Mouse (Mus musculus): ENCODE measurements around the gene Ncstn. TPM values are rescaled to one million over a fixed set of nuclear protein-coding genes. Genes with fewer than 3 reads are reported as not detected.

Ncstn gene
- polyA plus RNA-seq, 1 experiment from 2014 or later, result 85.6 TPM

GRCm38 (mm10) chr1:172099325-172100033 is 16.9 kb upstream of the Ncstn start:
- no peak overlapping the region for H3K4me3 ChIP-seq (ENCODE audit: low read depth, low read length)
- no peak for DNase-seq (ENCODE audit: low spot score)
- no peak for ATAC-seq (replicated peaks; ENCODE audit: insufficient number of reproducible peaks, low FRiP score, low TSS enrichment, low read depth)
- H3K27me3 ChIP-seq (ENCODE audit: control insufficient read depth, insufficient read depth, low read length), result no peaks in the 10 kb centered on the region
- H3K4me2 ChIP-seq (ENCODE audit: low read depth, low read length), result no peak overlapping the region
- WGBS, result 86% methylated on average over 6 of the region's 6 CpGs
- H3K9me3 ChIP-seq (replicated peaks; ENCODE audit: control insufficient read depth, low read length), result no peaks in the 10 kb centered on the region
- peaks cover 17% of the 10 kb centered on the region for H3K36me3 ChIP-seq (replicated peaks; ENCODE audit: control insufficient read depth, insufficient read depth, low read depth, low read length)
- H3K9ac ChIP-seq (replicated peaks; ENCODE audit: low read length), result no peak overlapping the region
- no peaks in the 10 kb centered on the region for H3K4me1 ChIP-seq (ENCODE audit: control insufficient read depth, insufficient read depth, low read length)
- H3K27ac ChIP-seq (replicated peaks; ENCODE audit: low read depth, low read length), result no peak overlapping the region

GRCm38 (mm10) chr1:172095202-172095601 is 12.6 kb upstream of the Ncstn start:
- DNase-seq (ENCODE audit: low spot score) (no peak), ATAC-seq (replicated peaks; ENCODE audit: insufficient number of reproducible peaks, low FRiP score, low TSS enrichment, low read depth) (0 out of 2 replicates have a peak, but pooled peaks have one; percentile 52)
- Histone ChIP-seq H3K9ac (replicated peaks; ENCODE audit: low read length) (no peak overlapping the region), H3K27ac (replicated peaks; ENCODE audit: low read depth, low read length) (no peak overlapping the region), H3K27me3 (ENCODE audit: control insufficient read depth, insufficient read depth, low read length) (no peaks in the 10 kb centered on the region), H3K4me3 (ENCODE audit: low read depth, low read length) (no peak overlapping the region), H3K4me2 (ENCODE audit: low read depth, low read length) (no peak overlapping the region), H3K9me3 (replicated peaks; ENCODE audit: control insufficient read depth, low read length) (no peaks in the 10 kb centered on the region), H3K36me3 (replicated peaks; ENCODE audit: control insufficient read depth, insufficient read depth, low read depth, low read length) (peaks cover 9% of the 10 kb centered on the region), H3K4me1 (ENCODE audit: control insufficient read depth, insufficient read depth, low read length) (no peaks in the 10 kb centered on the region)
- WGBS, result 75% methylated on average over 6 of the region's 6 CpGs

DNA sequence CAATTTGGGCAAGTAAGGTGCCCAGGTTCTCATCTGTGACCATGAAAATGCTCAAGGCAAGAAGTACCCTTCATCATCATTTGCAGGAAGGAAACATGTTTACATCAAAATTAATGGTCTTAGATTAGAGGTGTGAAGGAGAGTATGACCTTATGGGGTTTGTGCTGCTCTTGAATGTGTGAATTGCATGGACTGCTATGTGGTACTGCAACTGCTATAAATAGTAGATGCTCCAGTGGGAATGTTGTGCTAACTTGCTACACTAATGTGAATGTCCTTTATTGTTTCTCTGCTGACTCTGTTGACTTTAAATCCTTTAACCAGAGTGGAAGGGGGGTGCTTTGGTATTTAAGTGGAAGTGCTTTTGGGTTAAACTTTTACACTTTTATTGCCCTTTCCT is 11.7 kb upstream of the Ncstn start:
- DNase-seq (ENCODE audit: low spot score) (no peak), ATAC-seq (replicated peaks; ENCODE audit: insufficient number of reproducible peaks, low FRiP score, low TSS enrichment, low read depth) (no peak)
- H3K4me1 ChIP-seq (ENCODE audit: control insufficient read depth, insufficient read depth, low read length), result no peaks in the 10 kb centered on the region
- H3K9ac ChIP-seq (replicated peaks; ENCODE audit: low read length), result no peak overlapping the region
- no peak overlapping the region for H3K4me2 ChIP-seq (ENCODE audit: low read depth, low read length)
- H3K36me3 ChIP-seq (replicated peaks; ENCODE audit: control insufficient read depth, insufficient read depth, low read depth, low read length), result peaks cover 10% of the 10 kb centered on the region
- no peaks in the 10 kb centered on the region for H3K9me3 ChIP-seq (replicated peaks; ENCODE audit: control insufficient read depth, low read length)
- H3K27me3 ChIP-seq (ENCODE audit: control insufficient read depth, insufficient read depth, low read length), result no peaks in the 10 kb centered on the region
- H3K27ac ChIP-seq (replicated peaks; ENCODE audit: low read depth, low read length), result no peak overlapping the region
- no peak overlapping the region for H3K4me3 ChIP-seq (ENCODE audit: low read depth, low read length)

- Histone ChIP-seq H3K4me2 (ENCODE audit: low read depth, low read length) (no peak overlapping the region), H3K9ac (replicated peaks; ENCODE audit: low read length) (no peak overlapping the region), H3K27me3 (ENCODE audit: control insufficient read depth, insufficient read depth, low read length) (no peaks in the 10 kb centered on the region), H3K9me3 (replicated peaks; ENCODE audit: control insufficient read depth, low read length) (no peaks in the 10 kb centered on the region), H3K4me3 (ENCODE audit: low read depth, low read length) (no peak overlapping the region), H3K4me1 (ENCODE audit: control insufficient read depth, insufficient read depth, low read length) (no peaks in the 10 kb centered on the region), H3K36me3 (replicated peaks; ENCODE audit: control insufficient read depth, insufficient read depth, low read depth, low read length) (peaks cover 11% of the 10 kb centered on the region), H3K27ac (replicated peaks; ENCODE audit: low read depth, low read length) (no peak overlapping the region)
- ATAC-seq (replicated peaks; ENCODE audit: insufficient number of reproducible peaks, low FRiP score, low TSS enrichment, low read depth) (no peak), DNase-seq (ENCODE audit: low spot score) (no peak)
- WGBS, result 73% methylated on average over 3 of the region's 3 CpGs
Measured at GRCm38 (mm10) chr1:172093522-172093921, 10.9 kb upstream of the Ncstn start.

- H3K27me3 ChIP-seq (ENCODE audit: control insufficient read depth, insufficient read depth, low read length), result no peaks in the 10 kb centered on the region
- H3K4me2 ChIP-seq (ENCODE audit: low read depth, low read length), result peak overlapping the region; percentile 40
- no peaks in the 10 kb centered on the region for H3K9me3 ChIP-seq (replicated peaks; ENCODE audit: control insufficient read depth, low read length)
- DNase-seq (ENCODE audit: low spot score) (peak; percentile 9), ATAC-seq (replicated peaks; ENCODE audit: insufficient number of reproducible peaks, low FRiP score, low TSS enrichment, low read depth) (peak; percentile 77)
- H3K4me1 ChIP-seq (ENCODE audit: control insufficient read depth, insufficient read depth, low read length), result no peaks in the 10 kb centered on the region
- H3K4me3 ChIP-seq (ENCODE audit: low read depth, low read length), result peak overlapping the region; percentile 92
- H3K9ac ChIP-seq (replicated peaks; ENCODE audit: low read length), result peak overlapping the region; percentile 87
- peaks cover 2% of the 10 kb centered on the region; the same call in 1 of the 2 replicates for H3K36me3 ChIP-seq (replicated peaks; ENCODE audit: control insufficient read depth, insufficient read depth, low read depth, low read length)
- WGBS, result 2% methylated on average over 24 of the region's 24 CpGs
- H3K27ac ChIP-seq (replicated peaks; ENCODE audit: low read depth, low read length), result 0 out of 2 replicates have a peak overlapping the region, but pooled peaks have one; percentile 24
Measured at GRCm38 (mm10) chr1:172082899-172083445, 377 bp upstream of the Ncstn start.

GRCm38 (mm10) chr1:172077981-172078380 is 4.6 kb downstream of the Ncstn start:
- no peak overlapping the region for H3K27ac ChIP-seq (replicated peaks; ENCODE audit: low read depth, low read length)
- 71% methylated on average over 5 of the region's 5 CpGs for WGBS
- DNase-seq (ENCODE audit: low spot score), result no peak
- peaks cover 8% of the 10 kb centered on the region; the same call in 1 of the 2 replicates for H3K36me3 ChIP-seq (replicated peaks; ENCODE audit: control insufficient read depth, insufficient read depth, low read depth, low read length)
- no peak for ATAC-seq (replicated peaks; ENCODE audit: insufficient number of reproducible peaks, low FRiP score, low TSS enrichment, low read depth)
- no peaks in the 10 kb centered on the region for H3K27me3 ChIP-seq (ENCODE audit: control insufficient read depth, insufficient read depth, low read length)
- H3K4me2 ChIP-seq (ENCODE audit: low read depth, low read length), result no peak overlapping the region
- no peaks in the 10 kb centered on the region for H3K9me3 ChIP-seq (replicated peaks; ENCODE audit: control insufficient read depth, low read length)
- no peak overlapping the region for H3K9ac ChIP-seq (replicated peaks; ENCODE audit: low read length)
- no peak overlapping the region for H3K4me3 ChIP-seq (ENCODE audit: low read depth, low read length)
- H3K4me1 ChIP-seq (ENCODE audit: control insufficient read depth, insufficient read depth, low read length), result no peaks in the 10 kb centered on the region

DNA sequence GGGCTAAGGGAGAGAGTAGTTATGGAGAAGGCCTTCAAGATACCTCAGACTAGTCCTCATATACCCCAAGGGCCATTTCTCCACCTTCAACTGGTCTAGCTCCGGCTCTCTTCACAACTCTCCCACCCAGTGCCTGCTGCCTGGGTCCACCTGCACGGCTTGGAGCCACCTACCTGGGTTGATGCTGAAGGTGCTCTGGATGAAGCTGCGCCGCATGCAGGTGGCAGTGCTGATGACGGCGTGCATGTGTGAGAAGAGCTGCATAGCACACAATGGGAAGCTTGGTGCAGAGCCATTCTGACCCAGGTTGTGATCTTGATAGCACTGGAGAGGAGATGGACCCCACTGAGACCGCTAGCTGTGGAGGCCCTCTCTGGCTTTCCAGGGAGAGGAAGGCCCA is 10.0 kb downstream of the Ncstn start:
- Histone ChIP-seq H3K27ac (replicated peaks; ENCODE audit: low read depth, low read length) (no peak overlapping the region), H3K27me3 (ENCODE audit: control insufficient read depth, insufficient read depth, low read length) (no peaks in the 10 kb centered on the region), H3K4me1 (ENCODE audit: control insufficient read depth, insufficient read depth, low read length) (no peaks in the 10 kb centered on the region), H3K9ac (replicated peaks; ENCODE audit: low read length) (no peak overlapping the region), H3K9me3 (replicated peaks; ENCODE audit: control insufficient read depth, low read length) (no peaks in the 10 kb centered on the region), H3K4me2 (ENCODE audit: low read depth, low read length) (no peak overlapping the region), H3K4me3 (ENCODE audit: low read depth, low read length) (no peak overlapping the region), H3K36me3 (replicated peaks; ENCODE audit: control insufficient read depth, insufficient read depth, low read depth, low read length) (peaks cover 22% of the 10 kb centered on the region)
- WGBS, result 93% methylated on average over 7 of the region's 7 CpGs
- DNase-seq (ENCODE audit: low spot score) (no peak), ATAC-seq (replicated peaks; ENCODE audit: insufficient number of reproducible peaks, low FRiP score, low TSS enrichment, low read depth) (no peak)

GRCm38 (mm10) chr1:172071556-172071955 is 11.0 kb downstream of the Ncstn start:
- WGBS, result 71% methylated on average over 4 of the region's 4 CpGs
- no peak overlapping the region for H3K4me3 ChIP-seq (ENCODE audit: low read depth, low read length)
- no peak overlapping the region for H3K27ac ChIP-seq (replicated peaks; ENCODE audit: low read depth, low read length)
- no peak overlapping the region for H3K9ac ChIP-seq (replicated peaks; ENCODE audit: low read length)
- H3K4me2 ChIP-seq (ENCODE audit: low read depth, low read length), result no peak overlapping the region
- no peaks in the 10 kb centered on the region for H3K4me1 ChIP-seq (ENCODE audit: control insufficient read depth, insufficient read depth, low read length)
- peaks cover 22% of the 10 kb centered on the region for H3K36me3 ChIP-seq (replicated peaks; ENCODE audit: control insufficient read depth, insufficient read depth, low read depth, low read length)
- H3K27me3 ChIP-seq (ENCODE audit: control insufficient read depth, insufficient read depth, low read length), result no peaks in the 10 kb centered on the region
- ATAC-seq (replicated peaks; ENCODE audit: insufficient number of reproducible peaks, low FRiP score, low TSS enrichment, low read depth) (no peak), DNase-seq (ENCODE audit: low spot score) (no peak)
- H3K9me3 ChIP-seq (replicated peaks; ENCODE audit: control insufficient read depth, low read length), result no peaks in the 10 kb centered on the region
